Mouse (Mus musculus): ENCODE data around the gene Anks1. TPM values are rescaled to one million over a fixed set of nuclear protein-coding genes. Genes with fewer than 3 reads are reported as not detected.
A peak's percentile ranks its signal among the peaks of the same experiment; 100 is the strongest.

The Anks1 gene
- polyA plus RNA-seq, 3 experiments from 2014 or later, result 1.9 to 5.0 (median 3.8) TPM

- ATAC-seq, result no peak
Measured at GRCm38 (mm10) chr17:28060681-28061080, 151.6 kb downstream of the Anks1 start.

- no peak for ATAC-seq
Measured at GRCm38 (mm10) chr17:28061472-28061871, 152.4 kb downstream of the Anks1 start.

- no peak for ATAC-seq
Measured at GRCm38 (mm10) chr17:28062710-28063109, 153.6 kb downstream of the Anks1 start.

GRCm38 (mm10) chr17:28063163-28063562 is 154.1 kb downstream of the Anks1 start:
- ATAC-seq, result no peak

GRCm38 (mm10) chr17:28067303-28067702 is 158.2 kb downstream of the Anks1 start:
- no peak for ATAC-seq

- no peak for ATAC-seq
Measured at GRCm38 (mm10) chr17:28069446-28069845, 160.3 kb downstream of the Anks1 start.

GRCm38 (mm10) chr17:28070256-28070655 is 161.2 kb downstream of the Anks1 start:
- no peak for ATAC-seq

- no peak for ATAC-seq
Measured at GRCm38 (mm10) chr17:28072730-28073129, 163.6 kb downstream of the Anks1 start.

- no peak for ATAC-seq
Measured at GRCm38 (mm10) chr17:28074486-28074885, 165.4 kb downstream of the Anks1 start.

GRCm38 (mm10) chr17:28078028-28078427 is 168.9 kb downstream of the Anks1 start:
- ATAC-seq, result no peak

- peak; percentile 83 for ATAC-seq
Measured at GRCm38 (mm10) chr17:28079618-28080017, 170.5 kb downstream of the Anks1 start.

GRCm38 (mm10) chr17:28080045-28080816 is 171.1 kb downstream of the Anks1 start, which contains the start of gene Tcp11:
Tcp11 (minus strand) TSS chr17:28080639.
- peak; percentile 51 for ATAC-seq

GRCm38 (mm10) chr17:28080817-28081165 is 171.7 kb downstream of the Anks1 start:
- no peak for ATAC-seq

GRCm38 (mm10) chr17:28081385-28081784 is 172.3 kb downstream of the Anks1 start:
- no peak for ATAC-seq

GRCm38 (mm10) chr17:28081856-28082255 is 172.8 kb downstream of the Anks1 start:
- ATAC-seq, result no peak

GRCm38 (mm10) chr17:28082863-28083262 is 173.8 kb downstream of the Anks1 start:
- no peak for ATAC-seq

- no peak for ATAC-seq
Measured at GRCm38 (mm10) chr17:28084395-28084905, 175.3 kb downstream of the Anks1 start.

- peak; percentile 77 for ATAC-seq
Measured at GRCm38 (mm10) chr17:28084964-28085363, 175.9 kb downstream of the Anks1 start.

GRCm38 (mm10) chr17:28087430-28087829 is 178.3 kb downstream of the Anks1 start:
- ATAC-seq, result no peak

- no peak for ATAC-seq
Measured at GRCm38 (mm10) chr17:28088718-28089117, 179.6 kb downstream of the Anks1 start.

- no peak for ATAC-seq
Measured at GRCm38 (mm10) chr17:28092297-28092696, 183.2 kb downstream of the Anks1 start.

- no peak for ATAC-seq
Measured at GRCm38 (mm10) chr17:28093837-28094236, 184.7 kb downstream of the Anks1 start.

GRCm38 (mm10) chr17:28096418-28096817 is 187.3 kb downstream of the Anks1 start:
- no peak for ATAC-seq

GRCm38 (mm10) chr17:28097308-28097707 is 188.2 kb downstream of the Anks1 start:
- ATAC-seq, result no peak
